Mouse (Mus musculus) lung, adult 10 weeks (tissue): ENCODE results near the gene Kctd7. TPM values are rescaled to one million over a fixed set of nuclear protein-coding genes. Genes with fewer than 3 reads are reported as not detected.

ENCODE experiments used
- polyA plus RNA-seq: library from polyadenylated mRNA; stranded (reverse); fragments of 350-450 nt; fragmentation: Illumina TruSeq; extraction: RNeasy Lipid Tissue Mini Kit (QIAGEN cat#74804); gene quantifications from one replicate; pipeline ENCODE4 v1.2.3, GENCODE M21; 2014; ENCODE audit warnings: low read depth, low replicate concordance; ENCODE audit not compliant: insufficient read depth

Kctd7 gene
- polyA plus RNA-seq, result 3.9 TPM

DNA sequence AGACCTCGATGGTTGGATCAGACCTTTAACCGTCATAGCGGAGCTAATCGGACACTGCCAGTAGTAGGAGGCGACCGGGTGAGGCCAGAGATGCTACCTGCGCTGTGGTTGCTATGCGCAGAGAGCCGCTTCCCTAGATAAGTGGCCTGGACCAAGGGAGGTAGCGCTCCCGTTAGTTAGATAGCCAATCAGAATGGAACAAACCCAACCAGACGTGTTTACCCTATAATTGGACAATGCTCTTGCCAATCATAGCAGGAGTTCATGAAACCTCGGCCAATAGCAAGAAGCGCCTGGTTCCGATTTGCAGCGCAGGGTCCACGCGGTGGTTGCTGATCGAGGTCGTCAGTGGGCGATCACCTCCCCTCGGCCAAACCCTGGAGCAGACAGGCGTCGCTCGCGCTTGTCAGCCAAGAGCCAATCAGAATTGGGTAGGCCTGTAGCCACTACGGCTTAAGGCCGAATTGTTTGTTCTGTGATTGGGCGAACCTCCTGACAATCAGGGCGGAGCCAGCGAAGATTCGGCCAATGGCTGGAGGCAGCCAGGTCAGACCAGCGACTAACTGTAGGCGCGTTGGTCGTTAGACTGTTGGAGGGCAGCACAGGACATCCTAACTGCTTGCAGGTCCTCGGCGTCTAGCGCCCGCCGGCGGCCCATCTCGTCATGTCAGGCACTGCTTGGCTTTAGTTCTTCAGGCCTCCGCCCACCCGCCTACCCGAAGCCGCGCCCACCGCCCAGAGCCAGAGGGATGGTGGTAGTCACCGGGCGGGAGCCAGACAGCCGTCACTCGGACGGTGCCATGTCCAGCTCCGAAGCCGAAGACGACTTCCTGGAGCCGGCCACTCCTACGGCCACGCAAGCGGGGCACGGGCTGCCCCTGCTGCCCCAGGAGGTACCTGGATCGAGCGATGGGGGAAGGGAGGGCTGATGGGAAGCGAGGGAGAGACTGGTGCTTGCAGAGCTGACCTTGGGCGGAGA lies at the start of gene Kctd7:
Gene Kctd7 (plus strand): TSS at position 528 of the 979 bp plus-strand sequence.

GRCm38 (mm10) chr5:130171423-130171954 lies 26.8 kb downstream of the Kctd7 start, which contains the start of gene Rabgef1:
TSS of gene Rabgef1 (plus strand) at chr5:130171798.

Other genes with a start within 250 kb of the Kctd7 start
- 1.7 TPM for gene Zbed5, start 249.1 kb upstream of the Kctd7 start, polyA plus RNA-seq
- gene Phkg1, start 246.3 kb upstream of the Kctd7 start, polyA plus RNA-seq, result 2.7 TPM
- 3.7 TPM for gene Nupr1l, start 236.3 kb upstream of the Kctd7 start, polyA plus RNA-seq
- 12.8 TPM for gene Vkorc1l1, start 202.9 kb upstream of the Kctd7 start, polyA plus RNA-seq
- gene Gusb, start 141.8 kb upstream of the Kctd7 start, polyA plus RNA-seq, result 32.9 TPM
- gene Asl, start 115.6 kb upstream of the Kctd7 start, polyA plus RNA-seq, result 23.1 TPM
- gene Crcp, start 115.6 kb upstream of the Kctd7 start, polyA plus RNA-seq, result 22.0 TPM
- gene Tpst1, start 71.5 kb upstream of the Kctd7 start, polyA plus RNA-seq, result 32.2 TPM
- gene Rabgef1, start 26.9 kb downstream of the Kctd7 start, polyA plus RNA-seq, result 27.9 TPM
- 30.1 TPM for gene Tmem248, start 72.2 kb downstream of the Kctd7 start, polyA plus RNA-seq
- 112 TPM for gene Sbds, start 110.7 kb downstream of the Kctd7 start, polyA plus RNA-seq
- gene Tyw1, start 110.8 kb downstream of the Kctd7 start, polyA plus RNA-seq, result 7.1 TPM
- gene Caln1, start 224.6 kb downstream of the Kctd7 start, polyA plus RNA-seq, result not detected
- gene A330070K13Rik, start 239.8 kb downstream of the Kctd7 start, polyA plus RNA-seq, result not detected